Mouse (Mus musculus): ENCODE measurements around the gene Csf1.

The Csf1 gene

GRCm38 (mm10) chr3:107704371-107704705 is 55.9 kb downstream of the Csf1 start:
- no peak for DNase-seq (ENCODE audit: inconsistent ontology term)

GRCm38 (mm10) chr3:107703675-107704370 is 56.4 kb downstream of the Csf1 start:
- no peak for DNase-seq (ENCODE audit: inconsistent ontology term)

- no peak for DNase-seq (ENCODE audit: inconsistent ontology term)
Measured at GRCm38 (mm10) chr3:107701767-107702394, 58.4 kb downstream of the Csf1 start.

- DNase-seq (ENCODE audit: inconsistent ontology term): no peak
Measured at GRCm38 (mm10) chr3:107700625-107701024, 59.6 kb downstream of the Csf1 start.

GRCm38 (mm10) chr3:107696910-107697309 is 63.4 kb downstream of the Csf1 start:
- no peak for DNase-seq (ENCODE audit: inconsistent ontology term)

- DNase-seq (ENCODE audit: inconsistent ontology term): peak; percentile 99
Measured at GRCm38 (mm10) chr3:107695948-107696881, 64.1 kb downstream of the Csf1 start, which contains the start of gene Ahcyl1. Gene Ahcyl1, minus strand, starts transcription at chr3:107696560.

- DNase-seq (ENCODE audit: inconsistent ontology term): no peak
Measured at GRCm38 (mm10) chr3:107695219-107695947, 64.9 kb downstream of the Csf1 start.

- DNase-seq (ENCODE audit: inconsistent ontology term): no peak
Measured at GRCm38 (mm10) chr3:107694256-107694900, 65.9 kb downstream of the Csf1 start.
